Mouse (Mus musculus) layer of hippocampus, postnatal 14 days (tissue): ENCODE measurements at regions not wholly inside any gene's neighbourhood (a gene's known extent, or its start where the extent isn't known, plus 50 kb on each side); places are given as distances from the start of the nearest gene placed in this dataset.

ENCODE experiments used
- DNase-seq, 2 experiments: peaks; one replicate each; pipeline ENCODE4 v3.0.0; 2021 to 2022; ENCODE audit warnings: low spot score in 2 of 2, mixed read lengths in 1 of 2

DNA sequence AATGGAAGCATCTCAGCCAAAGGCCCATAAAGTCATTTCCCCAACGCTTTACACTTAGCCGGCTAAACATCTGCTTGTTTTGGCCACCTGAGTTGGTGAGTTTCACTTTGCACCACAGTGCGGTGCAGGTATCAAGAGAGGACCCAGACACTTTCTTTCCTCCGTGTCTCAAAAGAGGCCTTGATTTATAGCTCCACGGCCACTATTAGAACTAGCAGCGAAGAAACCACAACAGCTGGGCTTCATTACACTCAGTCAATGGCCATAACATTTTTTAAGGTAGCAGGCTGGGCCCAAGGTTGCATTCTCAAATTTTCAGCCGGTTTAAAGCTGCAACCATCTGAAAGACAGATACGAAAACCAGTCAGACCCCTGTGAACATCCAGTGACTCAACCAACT, 103.4 kb downstream of the Mreg start:
- no peak for DNase-seq

DNA sequence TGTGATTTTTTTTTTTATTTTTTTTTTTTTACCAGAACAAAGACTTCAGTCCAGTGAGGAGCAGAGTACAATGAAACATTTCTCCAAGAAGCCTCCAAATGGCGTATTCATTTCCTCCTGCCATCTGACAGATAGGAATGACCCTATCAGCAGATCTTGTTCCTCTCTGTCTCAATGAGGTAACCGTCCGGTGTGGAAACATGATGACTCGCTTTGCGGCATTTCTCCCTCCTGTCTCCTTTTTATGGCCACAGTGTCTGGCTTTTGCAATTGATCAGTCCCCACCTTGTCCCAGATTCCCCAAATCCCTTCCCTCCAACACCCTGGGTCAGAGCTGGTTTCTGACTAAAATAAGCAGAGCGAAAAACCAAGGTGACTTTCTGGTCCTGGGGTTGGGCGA, 105.0 kb downstream of the Mreg start:
- no peak for DNase-seq

DNA sequence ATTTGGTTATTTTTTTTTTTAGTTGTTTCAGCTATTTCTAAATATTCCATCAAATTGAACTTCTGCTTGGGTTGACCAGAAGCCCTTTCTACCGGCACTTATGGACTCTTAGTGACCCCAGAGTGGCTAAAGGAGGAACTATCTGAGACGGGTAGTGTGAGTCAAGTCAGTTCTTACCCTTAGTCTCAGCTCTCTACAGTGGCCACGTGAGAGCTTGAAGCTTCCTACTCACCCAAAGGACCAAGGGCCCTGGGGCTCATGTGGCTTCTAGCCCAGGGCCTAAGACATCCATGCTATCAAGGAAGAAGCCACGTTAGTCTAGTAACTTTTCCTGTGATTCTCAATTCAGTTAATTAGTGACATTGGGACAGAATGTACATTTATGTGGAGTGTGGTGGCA, 105.5 kb downstream of the Mreg start:
- DNase-seq, result no peak

DNA sequence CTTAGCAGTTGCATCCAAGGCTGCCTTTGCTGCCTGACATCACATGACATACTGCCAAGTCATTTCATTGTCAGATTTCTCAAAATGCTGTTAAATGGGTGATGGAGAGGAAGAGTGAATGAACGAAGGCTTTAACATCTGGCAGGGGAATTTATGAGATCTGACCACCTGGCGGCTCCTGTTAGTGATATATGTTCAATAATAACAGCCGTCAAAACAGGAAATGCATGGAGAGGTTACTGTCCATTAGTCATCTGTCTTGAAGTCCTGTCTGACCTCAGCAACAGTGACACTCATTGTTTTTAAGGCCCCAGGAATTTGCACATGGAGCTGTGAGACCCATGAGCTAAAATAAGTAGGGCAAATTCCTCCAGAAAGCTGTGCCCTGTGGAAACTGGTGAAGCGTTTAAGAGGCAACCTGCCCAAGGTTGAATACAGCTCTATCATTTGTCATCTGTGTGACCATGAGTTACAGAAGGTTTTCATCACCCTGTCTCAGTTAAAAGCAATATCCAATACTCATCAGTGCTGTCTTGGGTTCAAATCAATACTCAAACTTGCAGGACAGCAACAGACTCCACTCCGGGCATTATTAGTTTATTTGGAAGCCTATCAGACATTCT, 106.6 kb downstream of the Mreg start:
- no peak for DNase-seq

DNA sequence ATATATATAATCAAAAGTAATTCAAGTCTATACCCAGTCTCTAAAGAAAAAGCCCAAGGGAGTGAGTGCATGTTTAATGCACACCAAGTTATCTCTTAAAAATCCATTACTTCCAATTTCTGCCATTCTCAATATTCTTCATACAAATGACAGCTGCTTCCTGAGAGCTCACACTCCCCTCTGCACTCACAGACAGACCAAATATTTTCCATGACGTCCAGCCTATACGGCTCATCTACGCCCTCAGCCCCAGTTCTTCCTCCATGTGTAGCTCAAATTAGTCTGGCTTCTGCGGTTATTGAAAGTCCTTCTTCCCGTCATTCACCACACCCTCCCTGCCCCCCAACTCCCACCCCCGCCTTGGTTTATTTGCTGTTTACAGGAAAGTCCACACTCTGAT, 108.1 kb downstream of the Mreg start:
- DNase-seq, result no peak

DNA sequence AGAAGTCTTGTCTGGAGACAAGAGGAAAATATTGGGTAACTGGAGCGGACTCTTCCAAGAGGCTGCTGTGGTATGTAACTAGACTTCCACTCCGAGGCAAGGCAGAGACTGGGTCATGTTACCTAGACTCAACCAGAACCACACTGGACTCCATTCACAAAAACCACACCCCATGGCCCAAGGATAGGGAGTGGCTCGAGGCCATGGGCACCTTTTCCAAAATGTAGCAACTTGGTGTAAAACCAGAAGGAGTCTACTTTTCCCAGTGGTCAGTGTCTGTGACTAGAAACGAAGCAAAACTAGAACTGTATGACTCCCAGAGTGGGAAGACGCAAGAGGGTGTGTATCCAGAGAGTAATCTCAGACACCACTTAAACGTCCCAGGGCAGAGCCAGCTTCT, 108.7 kb downstream of the Mreg start:
- DNase-seq, result no peak

DNA sequence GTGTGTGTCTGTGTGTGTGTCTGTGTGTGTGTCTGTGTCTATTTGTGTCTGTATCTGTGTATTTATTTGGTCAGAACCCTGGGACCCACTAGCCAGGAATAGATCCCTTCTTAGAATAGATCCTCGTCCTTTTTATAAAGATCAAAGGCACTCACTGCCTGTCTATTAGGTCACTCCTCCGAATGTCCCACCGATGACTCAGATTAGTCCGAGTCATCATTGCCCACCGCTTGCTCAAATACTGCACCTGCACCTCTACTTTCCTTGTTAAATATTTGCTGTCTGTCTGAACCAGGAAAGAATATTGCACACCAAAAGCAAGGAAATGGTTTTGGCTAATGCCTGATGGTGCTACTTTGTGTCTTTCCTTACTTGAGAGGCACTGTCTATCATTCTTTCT, 112.7 kb downstream of the Mreg start:
- no peak for DNase-seq

DNA sequence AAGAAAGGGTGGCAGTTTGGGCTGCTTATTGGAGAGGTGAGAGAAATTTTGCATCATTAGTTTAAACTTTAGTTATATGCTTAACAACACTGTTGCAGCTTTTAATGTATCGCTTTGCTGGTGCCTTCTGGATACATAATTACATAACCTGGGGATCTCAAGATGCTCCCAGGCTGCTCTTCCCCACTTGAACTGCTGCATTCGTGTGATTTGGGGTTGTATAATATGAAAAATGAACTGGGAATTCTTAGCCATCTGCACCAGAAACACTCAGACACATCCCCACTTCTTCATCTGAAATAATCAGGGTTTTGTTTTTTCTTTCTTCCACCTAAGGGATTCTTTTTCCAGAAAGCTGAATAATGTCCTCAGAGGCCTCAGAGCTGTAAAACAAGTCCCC, 120.8 kb downstream of the Mreg start:
- no peak for DNase-seq

DNA sequence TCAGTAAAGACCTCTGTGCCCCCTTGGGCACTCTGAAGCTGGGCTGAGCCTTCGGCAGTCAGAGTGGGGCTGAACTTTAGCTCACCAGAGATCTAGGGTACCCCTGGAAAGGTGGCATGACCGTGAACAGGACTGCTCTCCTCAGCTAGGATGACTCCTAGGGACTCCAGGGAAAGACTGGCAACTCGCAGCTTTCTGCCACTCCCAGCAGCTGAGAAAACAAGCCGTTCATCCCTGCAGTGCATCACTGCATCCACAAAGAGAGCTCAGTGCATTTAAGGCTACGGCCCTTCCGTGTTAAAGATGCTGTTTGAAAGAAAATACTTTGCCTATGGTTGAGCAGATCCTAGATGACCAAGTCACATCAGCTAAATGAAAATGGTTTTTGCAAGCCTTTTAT, 126.4 kb downstream of the Mreg start:
- DNase-seq, result no peak

DNA sequence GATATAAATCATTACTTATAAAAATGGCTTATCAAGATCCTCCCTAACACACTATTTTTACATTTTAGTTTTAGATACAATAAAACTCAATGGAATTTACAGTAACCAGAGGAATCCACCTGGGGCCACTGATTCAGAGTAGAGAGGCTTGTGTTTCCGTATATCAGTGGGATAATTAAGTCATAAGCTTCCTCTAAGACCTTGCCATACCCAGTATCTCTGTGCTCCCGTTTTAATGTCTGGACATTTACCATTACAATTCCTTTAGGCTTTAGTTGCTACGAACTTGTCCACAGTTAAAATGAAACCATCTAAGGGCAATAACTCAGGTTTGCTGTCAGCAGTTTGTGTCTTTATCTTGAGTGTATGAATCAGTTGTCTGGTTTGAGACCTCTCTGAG, 127.9 kb downstream of the Mreg start:
- no peak for DNase-seq

DNA sequence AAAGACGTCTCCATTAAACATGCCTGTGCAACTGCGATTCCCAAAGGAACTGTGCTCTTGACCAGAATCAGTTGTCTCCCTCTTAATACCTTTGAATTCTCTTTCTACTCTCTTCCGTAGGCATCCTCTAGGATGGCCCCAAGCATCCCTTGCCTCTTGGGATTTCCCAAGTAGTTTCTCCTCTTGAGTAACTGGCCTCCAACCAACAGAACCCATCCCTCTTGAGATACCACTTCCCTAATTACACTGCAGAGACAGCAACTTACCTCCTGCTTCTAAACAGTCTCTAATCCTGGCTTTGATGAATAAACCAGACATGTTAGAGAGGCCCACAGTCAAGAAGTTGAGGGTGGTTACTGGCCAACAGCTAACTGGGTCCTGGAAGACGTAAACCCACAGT, 129.7 kb downstream of the Mreg start:
- no peak for DNase-seq

DNA sequence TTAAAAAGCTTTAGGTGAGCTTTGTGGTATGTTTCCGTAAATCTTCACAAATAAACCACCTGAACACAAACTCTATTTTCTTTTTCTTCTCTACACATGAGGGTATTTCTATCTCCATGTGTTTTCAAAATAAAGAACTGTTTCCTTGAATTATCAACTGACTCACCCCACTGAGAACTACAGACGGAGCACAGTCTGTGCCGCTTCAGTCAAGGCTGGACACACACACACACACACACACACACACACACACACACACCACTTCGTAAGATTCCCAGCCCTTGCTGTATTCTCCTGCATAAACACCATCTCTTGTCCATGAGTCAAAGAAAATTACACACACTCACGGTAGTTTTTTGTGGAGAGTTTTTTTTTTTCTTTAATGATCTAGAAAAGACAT, 130.3 kb downstream of the Mreg start:
- no peak for DNase-seq

DNA sequence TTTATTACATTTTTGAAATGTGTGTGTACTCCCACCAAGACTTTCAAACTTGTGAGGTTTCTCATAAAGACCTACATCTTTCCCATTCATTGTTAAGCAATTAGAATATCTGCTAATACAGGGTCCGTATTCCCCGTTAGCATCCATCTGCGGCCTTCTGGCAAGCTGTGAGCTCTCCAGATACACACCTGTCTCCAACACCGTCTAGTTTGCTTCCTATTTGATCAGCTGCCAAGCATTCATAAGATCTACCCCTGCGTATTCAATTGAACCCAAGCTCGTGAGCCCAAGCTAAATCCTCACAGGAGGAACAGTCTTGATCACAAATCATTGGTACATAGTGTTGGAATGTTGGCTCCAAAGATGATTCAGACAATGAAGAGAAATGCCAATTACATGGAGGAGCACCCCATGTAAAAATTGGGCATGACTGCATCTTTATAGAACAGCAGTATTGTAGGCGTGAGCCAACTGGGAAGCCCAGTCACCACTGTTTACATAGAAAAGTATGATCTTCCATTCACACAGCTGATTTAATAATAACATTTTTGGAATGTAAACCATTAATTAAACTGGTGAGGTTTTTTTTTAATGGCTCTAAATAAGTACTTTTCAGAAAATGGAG, 133.1 kb downstream of the Mreg start:
- peak in 1 of 2 experiments; percentile 29 for DNase-seq

DNA sequence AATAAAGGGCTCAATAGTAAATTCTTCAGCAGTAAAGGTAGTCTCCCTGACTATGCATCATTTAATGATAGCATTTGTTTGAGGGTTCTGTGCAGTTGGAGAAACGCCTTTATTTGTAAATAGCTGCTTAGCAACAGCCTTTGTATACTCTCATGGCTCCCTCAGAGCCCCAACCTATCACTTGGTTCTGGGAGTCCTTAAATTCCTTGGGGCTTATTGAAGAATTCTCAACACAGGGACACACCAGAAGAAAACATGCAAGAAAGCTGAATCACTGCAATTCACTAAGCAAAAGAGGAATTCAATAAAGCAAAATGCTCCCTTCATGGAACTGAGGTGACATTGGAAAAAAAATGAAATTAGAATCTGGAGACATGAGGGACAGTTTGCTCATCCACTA, 135.8 kb downstream of the Mreg start:
- no peak for DNase-seq

DNA sequence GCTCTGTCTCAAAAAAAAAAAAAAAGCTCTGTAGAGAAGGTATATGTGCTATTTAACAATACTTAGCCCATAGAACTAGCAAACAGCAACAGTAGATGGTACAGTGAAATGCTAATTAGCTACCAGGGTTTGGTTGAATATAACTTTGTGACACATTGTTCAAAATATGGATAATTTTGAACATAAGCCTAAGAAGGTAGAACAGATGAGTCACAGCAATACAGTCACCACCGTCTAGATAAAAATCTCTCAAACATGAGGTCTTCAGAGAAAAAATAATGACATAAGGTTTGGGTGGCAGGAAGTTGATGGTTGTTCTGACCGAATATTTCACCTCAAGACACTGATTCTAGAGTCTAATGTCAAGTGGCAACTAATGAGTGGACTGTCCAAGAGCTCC, 136.6 kb downstream of the Mreg start:
- no peak for DNase-seq

DNA sequence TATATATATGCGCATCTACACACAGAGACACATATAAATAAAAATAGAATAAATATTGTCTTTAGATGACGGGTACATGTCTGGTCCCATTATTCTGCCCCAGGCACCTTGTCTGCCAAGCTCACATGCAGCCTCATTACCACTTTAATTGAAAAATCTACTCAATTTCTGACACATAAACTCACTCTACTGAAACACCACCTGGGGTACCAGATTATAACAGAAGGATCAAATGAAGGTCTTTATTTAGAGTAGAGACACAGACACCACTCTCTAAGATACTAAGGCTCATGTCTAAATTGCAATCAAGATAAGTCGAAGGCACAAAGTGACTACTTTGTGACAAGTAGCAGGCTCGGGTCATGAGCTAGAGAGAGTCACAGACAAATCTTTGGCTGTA, 138.9 kb downstream of the Mreg start:
- no peak for DNase-seq

DNA sequence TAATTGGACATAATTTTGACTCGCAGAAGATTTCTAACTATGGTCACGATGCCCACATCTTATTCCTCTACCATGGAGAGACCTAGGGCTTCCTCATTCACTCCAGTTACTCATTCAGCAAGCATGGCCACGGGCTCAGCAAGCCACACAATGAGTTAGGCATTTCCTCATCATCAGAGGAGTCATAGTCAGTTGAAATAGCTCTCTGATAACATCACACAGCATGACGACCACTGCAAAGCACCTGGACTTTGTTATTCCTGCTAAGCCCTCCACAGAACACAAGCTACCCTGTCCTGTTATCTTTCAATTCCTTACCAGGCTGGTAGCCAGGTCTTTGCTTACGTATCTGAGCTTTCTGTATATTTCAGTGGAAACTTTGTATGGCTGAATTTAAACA, 141.6 kb downstream of the Mreg start:
- DNase-seq, result no peak

DNA sequence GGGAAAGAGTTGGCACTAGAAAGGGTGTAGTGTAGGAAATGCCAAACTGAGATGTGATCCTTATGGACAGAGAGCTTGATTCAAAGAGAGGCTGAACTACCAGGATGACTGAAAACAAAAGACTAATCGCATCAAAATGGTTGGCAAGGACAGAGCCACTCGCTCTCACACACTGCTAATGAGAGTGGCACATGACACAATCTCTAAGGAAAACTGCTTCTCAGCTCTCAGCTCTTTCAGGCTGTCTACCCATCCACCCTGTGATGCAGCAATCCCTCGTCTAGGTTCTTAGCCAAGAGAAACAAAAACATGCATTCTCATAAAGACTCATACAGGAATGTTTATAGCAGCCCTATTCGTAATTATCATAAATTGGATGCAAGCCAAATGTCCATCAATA, 143.1 kb downstream of the Mreg start:
- DNase-seq, result no peak

DNA sequence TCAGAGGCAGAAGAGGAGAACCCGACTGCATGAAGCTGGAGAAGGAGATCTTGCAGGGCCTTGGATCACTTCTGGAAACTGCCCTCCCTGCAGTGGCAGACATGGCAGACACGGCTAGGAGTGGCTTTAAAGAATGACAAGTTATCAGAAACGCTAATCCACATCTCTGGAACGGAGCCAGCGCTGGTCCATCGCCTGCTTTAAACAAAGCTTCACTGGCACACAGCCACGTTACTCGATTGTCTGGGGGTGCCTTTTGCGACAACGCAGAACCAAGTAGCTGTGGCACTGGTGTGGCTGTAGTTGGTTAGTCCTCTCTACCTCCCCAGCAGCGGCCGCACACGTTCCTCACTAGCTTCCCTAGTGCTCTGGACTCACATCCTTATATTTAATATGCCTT, 147.0 kb downstream of the Mreg start:
- no peak for DNase-seq

DNA sequence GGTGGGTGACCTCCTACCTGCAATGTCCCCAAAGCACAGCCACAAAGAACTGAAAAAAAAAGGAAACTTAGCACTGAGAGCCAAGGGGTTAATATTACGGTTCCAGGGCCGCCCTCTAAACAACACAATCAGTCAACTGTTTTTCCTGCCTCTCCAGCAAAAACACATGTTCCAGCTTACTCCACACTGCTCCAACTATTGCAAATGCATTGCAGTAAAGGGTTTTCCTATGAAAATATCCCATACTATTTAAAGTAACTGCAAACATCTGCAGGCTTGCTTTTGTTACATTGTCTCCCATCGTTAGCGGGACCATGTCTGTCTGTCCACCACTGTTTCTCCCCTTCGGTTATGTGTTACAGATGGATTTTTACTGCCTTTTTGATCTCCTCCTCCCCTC, 151.7 kb downstream of the Mreg start:
- no peak for DNase-seq

DNA sequence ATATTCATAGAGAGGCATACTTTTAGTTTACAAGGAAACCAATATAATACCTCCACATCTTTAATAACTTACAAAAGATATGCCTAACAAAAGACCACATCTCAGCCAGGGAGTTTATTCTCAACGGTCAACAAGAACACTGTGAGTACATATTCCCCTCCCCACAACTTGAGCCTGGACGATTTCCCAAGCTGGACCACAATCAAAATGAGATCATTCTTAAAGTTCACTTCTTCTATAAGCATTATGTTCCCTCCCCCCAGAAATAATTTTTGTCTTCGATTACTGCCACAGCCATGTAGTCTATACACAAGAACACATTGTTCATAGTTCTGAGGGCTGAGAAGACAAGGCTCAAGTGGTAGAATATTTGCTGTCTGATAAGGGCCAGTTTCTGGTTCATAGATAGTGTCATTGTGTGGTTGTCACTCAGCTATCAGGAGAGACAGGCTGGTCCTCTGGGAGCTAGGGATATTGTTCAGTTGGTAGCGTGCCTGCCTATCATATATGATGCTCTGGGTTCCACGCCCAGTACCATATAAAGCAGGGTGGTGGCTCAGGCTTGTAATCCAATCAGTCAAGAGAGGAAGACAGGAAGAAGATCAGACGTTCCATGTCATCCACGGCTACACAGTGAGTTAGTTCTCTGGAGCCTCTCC, 153.9 kb downstream of the Mreg start:
- DNase-seq, result no peak

DNA sequence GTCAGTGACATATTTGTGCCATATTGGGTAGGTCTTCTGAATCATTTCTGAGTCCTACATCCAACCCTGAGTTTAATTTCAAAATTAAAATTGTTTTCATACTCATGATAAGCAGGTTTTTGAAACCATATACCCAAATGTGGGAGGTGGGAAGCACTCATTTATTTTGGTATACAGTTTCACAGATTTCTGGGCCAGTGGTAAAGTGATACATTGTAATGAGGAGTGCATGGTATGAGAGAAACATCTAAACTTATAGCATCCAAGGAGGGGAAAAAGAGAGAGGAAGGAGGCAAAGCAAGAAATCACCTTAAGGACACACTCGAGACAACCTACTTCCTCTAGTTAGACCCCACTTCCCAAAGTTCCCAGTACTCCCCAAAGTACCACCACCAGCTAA, 157.6 kb downstream of the Mreg start:
- DNase-seq, result no peak

DNA sequence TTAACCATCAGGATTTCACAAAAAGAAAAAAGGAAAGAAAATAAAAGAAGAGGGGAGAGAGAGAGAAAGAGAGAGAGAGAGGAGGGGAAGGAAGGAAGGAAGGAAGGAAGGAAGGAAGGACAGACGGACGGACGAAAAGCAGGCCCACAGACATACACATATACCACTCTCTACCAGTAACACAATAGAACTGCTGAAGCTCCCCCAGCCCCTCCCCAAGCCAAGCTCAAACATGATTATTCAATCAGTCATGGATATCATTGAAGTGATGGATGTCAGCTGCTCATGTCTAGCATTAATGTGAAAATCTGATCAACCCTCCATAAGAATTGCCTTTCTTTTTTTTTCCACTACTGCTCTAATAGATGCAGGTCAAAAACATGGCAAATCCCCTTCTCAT, 161.2 kb downstream of the Mreg start:
- no peak for DNase-seq
